Mouse (Mus musculus) neutrophil, adult 65 days (primary cell): ENCODE data around the gene Rfx1. TPM values are rescaled to one million over a fixed set of nuclear protein-coding genes. Genes with fewer than 3 reads are reported as not detected.

Experiments used
- total RNA-seq: library from RNA; stranded (reverse); gene quantifications from 2 replicates; pipeline ENCODE4 v1.2.4, GENCODE M21; 2023

The Rfx1 gene
- 61.0 and 67.9 TPM in 2 replicates for total RNA-seq

GRCm38 (mm10) chr8:84066291-84066930, at the start of gene Rfx1:
Gene Rfx1, plus strand, starts transcription at chr8:84066834.

GRCm38 (mm10) chr8:84021096-84021495, 45.5 kb upstream of the Rfx1 start, which contains the start of gene Palm3:
Gene Palm3, plus strand, starts transcription at chr8:84021471.

GRCm38 (mm10) chr8:84042066-84042947, 24.3 kb upstream of the Rfx1 start, which contains the start of gene Il27ra:
Gene Il27ra, minus strand, starts transcription at chr8:84042589.

GRCm38 (mm10) chr8:84044900-84045299, 21.7 kb upstream of the Rfx1 start, which contains the start of gene Rln3:
Gene Rln3, minus strand, starts transcription at chr8:84045000.

GRCm38 (mm10) chr8:84065037-84065436, 1.6 kb upstream of the Rfx1 start, which contains the start of gene Gm10643:
Gene Gm10643, minus strand, starts transcription at chr8:84065137.

GRCm38 (mm10) chr8:84104697-84105609, 38.3 kb downstream of the Rfx1 start, which contains the start of gene Dcaf15:
Gene Dcaf15, minus strand, starts transcription at chr8:84104768.

GRCm38 (mm10) chr8:84125656-84126055, 59.0 kb downstream of the Rfx1 start, which contains the start of gene Podnl1:
Gene Podnl1, plus strand, starts transcription at chr8:84125989.

Other genes with a start within 250 kb of the Rfx1 start
- 1.8 and 2.1 TPM in 2 replicates for gene Adgrl1, start 166.7 kb upstream of the Rfx1 start, total RNA-seq
- gene Gm10644, start 111.6 kb upstream of the Rfx1 start, total RNA-seq: 0.16 TPM in 1 of 2 replicates, not detected in the other
- 39.2 and 41.4 TPM in 2 replicates for gene Asf1b, start 111.3 kb upstream of the Rfx1 start, total RNA-seq
- 29.2 and 30.6 TPM in 2 replicates for gene Prkaca, start 93.8 kb upstream of the Rfx1 start, total RNA-seq
- gene Samd1, start 69.2 kb upstream of the Rfx1 start, total RNA-seq: 28.4 and 32.0 TPM in 2 replicates
- not detected in 2 replicates for gene 1700067K01Rik, start 65.3 kb upstream of the Rfx1 start, total RNA-seq
- not detected in 2 replicates for gene 2210011C24Rik, start 54.7 kb upstream of the Rfx1 start, total RNA-seq
- 0.16 TPM in 1 of 2 replicates, not detected in the other for gene Palm3, start 45.4 kb upstream of the Rfx1 start, total RNA-seq
- gene Il27ra, start 24.2 kb upstream of the Rfx1 start, total RNA-seq: 0.77 and 1.6 TPM in 2 replicates
- gene Rln3, start 21.8 kb upstream of the Rfx1 start, total RNA-seq: not detected in 2 replicates
- 2.9 and 3.0 TPM in 2 replicates for gene Gm10643, start 1.7 kb upstream of the Rfx1 start, total RNA-seq
- gene Dcaf15, start 37.9 kb downstream of the Rfx1 start, total RNA-seq: 24.7 and 26.8 TPM in 2 replicates
- gene Podnl1, start 59.2 kb downstream of the Rfx1 start, total RNA-seq: 0.28 TPM in 1 of 2 replicates, not detected in the other
- gene Cc2d1a, start 81.1 kb downstream of the Rfx1 start, total RNA-seq: 14.9 and 20.3 TPM in 2 replicates
- gene 4930432K21Rik, start 81.2 kb downstream of the Rfx1 start, total RNA-seq: 0.28 TPM in 1 of 2 replicates, not detected in the other
- gene Nanos3, start 118.4 kb downstream of the Rfx1 start, total RNA-seq: not detected in 2 replicates
- gene Zswim4, start 170.2 kb downstream of the Rfx1 start, total RNA-seq: 85.3 and 107 TPM in 2 replicates
- 179 and 201 TPM in 2 replicates for gene D8Ertd738e, start 182.9 kb downstream of the Rfx1 start, total RNA-seq
- 5.9 and 6.8 TPM in 2 replicates for gene Mri1, start 190.5 kb downstream of the Rfx1 start, total RNA-seq
- gene Ccdc130, start 203.5 kb downstream of the Rfx1 start, total RNA-seq: 13.1 and 14.1 TPM in 2 replicates